ENCODE assay signal across 8 mouse cellular contexts in the genomic region with DNA sequence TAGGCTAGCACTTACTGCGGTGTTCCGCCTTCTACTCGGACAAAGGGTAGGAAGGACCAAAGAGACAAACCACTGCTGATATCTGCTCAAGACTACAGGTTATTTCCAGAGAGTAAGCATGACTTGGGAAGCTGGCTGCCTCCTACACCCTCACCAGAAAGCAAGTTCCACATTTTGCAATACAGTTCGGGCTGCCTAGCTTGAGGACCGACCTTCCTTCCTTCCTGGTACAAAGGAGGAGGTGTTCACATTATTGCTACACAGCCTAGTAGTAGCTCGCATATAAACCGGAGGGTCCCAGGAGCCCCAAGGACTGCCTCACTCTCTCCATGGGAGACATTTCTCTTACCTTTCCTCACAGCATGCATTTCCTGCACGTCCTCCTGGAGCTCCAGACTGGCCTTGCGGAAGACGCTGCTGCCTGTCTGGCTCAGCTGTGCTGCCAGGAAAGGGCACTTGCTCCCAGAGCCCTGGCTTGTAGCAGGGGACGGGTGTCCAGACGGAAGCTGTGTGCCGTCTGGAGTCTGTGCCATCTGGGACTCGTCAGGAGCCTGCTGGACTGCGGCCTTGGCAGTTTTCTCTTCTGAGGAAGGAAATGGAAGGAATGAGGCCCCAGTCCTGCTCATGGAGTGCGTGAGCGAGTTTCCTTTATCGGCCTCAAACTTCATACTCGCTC. TPM values are rescaled to one million over a fixed set of nuclear protein-coding genes. Genes with fewer than 3 reads are reported as not detected.
DNase-seq lines count a peak whose midpoint lies in the region; ATAC-seq and TF ChIP-seq lines count a peak whose summit lies in the region.

No protein-coding gene starts in this region.

- peak; percentile 46 for DNase-seq in kidney, adult 2 months
- DNase-seq in kidney, adult 18-20 months: no peak
- peak; percentile 92 for DNase-seq in cerebellum, adult 9-11 months
- peak; percentile 63 for DNase-seq in intestine, embryonic 14.5 days (ENCODE audit: low spot score)
- peak; percentile 68 for DNase-seq in lung, postnatal 36 days
- DNase-seq in thymus, adult 2 months: no peak
- DNase-seq in right cerebral cortex, postnatal 36 days (ENCODE audit: low spot score in 2 of 2): no peak
- no peak for DNase-seq in left cerebral cortex, postnatal 14 days (ENCODE audit: low spot score in 2 of 2)

- H3K4me2 ChIP-seq in intestine, embryonic 14.5 days (ENCODE audit: low read length): peak overlapping the region; percentile 20; the same call in 1 of the 2 replicates

- H3K27ac ChIP-seq in kidney, adult 2 months (ENCODE audit: insufficient read depth, low read depth, low read length): no peak overlapping the region; the same call in 1 of the 2 replicates
- peak overlapping the region; percentile 65 for H3K27ac ChIP-seq in intestine, embryonic 14.5 days (ENCODE audit: low read depth)
- H3K27ac ChIP-seq in thymus, adult 2 months (ENCODE audit: control insufficient read depth, insufficient read depth, low read length): no peak overlapping the region

- peaks cover 31% of the 10 kb centered on the region for H3K4me1 ChIP-seq in kidney, adult 2 months (ENCODE audit: control insufficient read depth, insufficient read depth, low read length)
- peaks cover 20% of the 10 kb centered on the region for H3K4me1 ChIP-seq in intestine, embryonic 14.5 days (replicated peaks; ENCODE audit: control insufficient read depth, insufficient read depth, low read length)
- H3K4me1 ChIP-seq in thymus, adult 2 months (replicated peaks; ENCODE audit: control insufficient read depth, insufficient read depth, low read length): peaks cover 10% of the 10 kb centered on the region

- no peak for TF ChIP-seq POLR2A in kidney, adult 2 months (IDR thresholded peaks at IDR 0.05; ENCODE audit: low read depth, low read length)
- TF ChIP-seq POLR2A in thymus, adult 2 months (IDR thresholded peaks at IDR 0.05; ENCODE audit: control insufficient read depth, extremely low read depth, insufficient read depth, low read length, poor library complexity): no peak

- no peaks in the 10 kb centered on the region for H3K9me3 ChIP-seq in intestine, embryonic 14.5 days (ENCODE audit: control insufficient read depth, low read length)

- peaks cover 8% of the 10 kb centered on the region for H3K36me3 ChIP-seq in kidney, adult 2 months (ENCODE audit: control insufficient read depth, insufficient read depth, low read length)
- peaks cover 57% of the 10 kb centered on the region for H3K36me3 ChIP-seq in intestine, embryonic 14.5 days (ENCODE audit: control insufficient read depth, insufficient read depth, low read length)
- peaks cover 23% of the 10 kb centered on the region for H3K36me3 ChIP-seq in thymus, adult 2 months (ENCODE audit: control insufficient read depth, insufficient read depth, low read length)

- no peaks in the 10 kb centered on the region for H3K27me3 ChIP-seq in kidney, adult 2 months (replicated peaks; ENCODE audit: control insufficient read depth, insufficient read depth, low read length)
- no peaks in the 10 kb centered on the region for H3K27me3 ChIP-seq in intestine, embryonic 14.5 days (replicated peaks; ENCODE audit: control insufficient read depth, insufficient read depth, low read length)
- no peaks in the 10 kb centered on the region for H3K27me3 ChIP-seq in thymus, adult 2 months (ENCODE audit: control insufficient read depth, insufficient read depth, low read length)

- intact Hi-C loops in left cerebral cortex, postnatal 14 days (cut with DNase I): no loop called here

- H3K4me3 ChIP-seq in kidney, adult 2 months (ENCODE audit: insufficient read depth, low read depth, low read length): no peak overlapping the region
- H3K4me3 ChIP-seq in intestine, embryonic 14.5 days (ENCODE audit: low read depth, low read length): no peak overlapping the region
- H3K4me3 ChIP-seq in thymus, adult 2 months (ENCODE audit: control insufficient read depth, insufficient read depth, low read length): no peak overlapping the region

- WGBS in kidney, adult 2 months: 56% methylated on average over 19 of the region's 19 CpGs
- 42% methylated on average over 19 of the region's 19 CpGs for WGBS in intestine, embryonic 14.5 days
- WGBS in thymus, adult 2 months: 89% methylated on average over 19 of the region's 19 CpGs

- ATAC-seq in intestine, embryonic 14.5 days (replicated peaks; ENCODE audit: low FRiP score, low TSS enrichment, low read depth): no peak

- 0 out of 2 replicates have a peak, but pooled peaks have one; percentile 0 for TF ChIP-seq CTCF in kidney, adult 2 months (conservative IDR thresholded peaks at IDR 0.05; ENCODE audit: insufficient read depth, insufficient read length, low read depth, low read length)
- no peak for TF ChIP-seq CTCF in thymus, adult 2 months (IDR thresholded peaks at IDR 0.05; ENCODE audit: borderline replicate concordance, control insufficient read depth, extremely low read depth, insufficient read depth, low read length, poor library complexity)

- H3K9ac ChIP-seq in intestine, embryonic 14.5 days (ENCODE audit: low read length): no peak overlapping the region

RNA-seq across cellular contexts. Expression of a gene that starts 5.5 kb away (rescaled TPM):
- 315 and 343 TPM in 2 replicates for polyA plus RNA-seq in kidney, adult 2 months (2012; rRNA removed)
- 102 and 109 TPM in 2 replicates for polyA plus RNA-seq in intestine, embryonic 14.5 days (2014; fragmentation: Nextera tagmentation; extraction: Ambion mirVana)
- 87.5 and 94.8 TPM in 2 replicates for polyA plus RNA-seq in thymus, adult 2 months (2012; rRNA removed)
- total RNA-seq in left cerebral cortex, postnatal 14 days (2021): 100 to 1,000 TPM; 140 to 154 TPM

RNA-seq across cellular contexts. Expression of a gene that starts 20.6 kb away (rescaled TPM):
- 2.0 and 4.2 TPM in 2 replicates for polyA plus RNA-seq in kidney, adult 2 months (2012; rRNA removed)
- 0.08 TPM in 1 of 2 replicates, not detected in the other for polyA plus RNA-seq in intestine, embryonic 14.5 days (2014; fragmentation: Nextera tagmentation; extraction: Ambion mirVana)
- polyA plus RNA-seq in thymus, adult 2 months (2012; rRNA removed): 17.1 and 17.4 TPM in 2 replicates
- total RNA-seq in left cerebral cortex, postnatal 14 days (2021): 1 to 10 TPM; 1.0 to 1.2 TPM

RNA-seq across cellular contexts. Expression of a gene that starts 37.9 kb away (rescaled TPM):
- polyA plus RNA-seq in kidney, adult 2 months (2012; rRNA removed): 5.8 and 6.1 TPM in 2 replicates
- polyA plus RNA-seq in intestine, embryonic 14.5 days (2014; fragmentation: Nextera tagmentation; extraction: Ambion mirVana): 29.1 and 29.6 TPM in 2 replicates
- polyA plus RNA-seq in thymus, adult 2 months (2012; rRNA removed): 30.2 and 42.2 TPM in 2 replicates
- total RNA-seq in left cerebral cortex, postnatal 14 days (2021): 10 to 100 TPM; 17.7 to 19.3 TPM

RNA-seq across cellular contexts. Expression of a gene that starts 40.0 kb away (rescaled TPM):
- 24.4 and 29.7 TPM in 2 replicates for polyA plus RNA-seq in kidney, adult 2 months (2012; rRNA removed)
- 56.4 and 59.5 TPM in 2 replicates for polyA plus RNA-seq in intestine, embryonic 14.5 days (2014; fragmentation: Nextera tagmentation; extraction: Ambion mirVana)
- polyA plus RNA-seq in thymus, adult 2 months (2012; rRNA removed): 145 and 176 TPM in 2 replicates
- 10 to 100 TPM; 61.6 to 64.0 TPM for total RNA-seq in left cerebral cortex, postnatal 14 days (2021)

RNA-seq across cellular contexts. Expression of a gene that starts 43.4 kb away (rescaled TPM):
- polyA plus RNA-seq in kidney, adult 2 months (2012; rRNA removed): 28.5 and 32.6 TPM in 2 replicates
- 31.2 and 33.6 TPM in 2 replicates for polyA plus RNA-seq in intestine, embryonic 14.5 days (2014; fragmentation: Nextera tagmentation; extraction: Ambion mirVana)
- 53.9 and 58.6 TPM in 2 replicates for polyA plus RNA-seq in thymus, adult 2 months (2012; rRNA removed)
- 10 to 100 TPM; 16.8 to 19.0 TPM for total RNA-seq in left cerebral cortex, postnatal 14 days (2021)

Comparison
In these comparisons a context has a peak if more than half of its experiments do, and no peak if none do; other contexts are left out.
1. DNase-seq: peak in kidney, adult 2 months (single experiment), cerebellum, adult 9-11 months (single experiment), intestine, embryonic 14.5 days (single experiment) and lung, postnatal 36 days (single experiment); none in kidney, adult 18-20 months (single experiment), thymus, adult 2 months (single experiment), right cerebral cortex, postnatal 36 days (0 of 2) and left cerebral cortex, postnatal 14 days (0 of 2).